8 mouse cellular contexts compared by ENCODE assay signal in genomic region chr4:115827535-115827887, GRCm38 (mm10). TPM values are rescaled to one million over a fixed set of nuclear protein-coding genes. Genes with fewer than 3 reads are reported as not detected.
DNase-seq lines count a peak whose midpoint lies in the region; ATAC-seq and TF ChIP-seq lines count a peak whose summit lies in the region.

No protein-coding gene starts in this region.

- no peak; the same call in 1 of the 2 replicates for TF ChIP-seq POLR2A in heart, adult 2 months (IDR thresholded peaks at IDR 0.05; ENCODE audit: insufficient read depth, low read depth, low read length)

- no peak for DNase-seq in heart, adult 2 months
- DNase-seq in heart, adult 11 months = no peak
- no peak for DNase-seq in retina, embryonic 14.5 days (ENCODE audit: low spot score)
- DNase-seq in layer of hippocampus, postnatal 36 days = no peak
- DNase-seq in layer of hippocampus, adult 9-11 months = no peak

- no peak for TF ChIP-seq EP300 in heart, adult 2 months (IDR thresholded peaks at IDR 0.05; ENCODE audit: insufficient read depth, low read depth, low read length)

- intact Hi-C loops in heart, adult 2 months (cut with DNase I) = loop anchor here (1.0 to 2.0 kb wide), 2 partner anchors 12 to 43 kb away; partner anchors contain the start of genes Atpaf1 and Mknk1

- H3K4me1 ChIP-seq in heart, adult 2 months (ENCODE audit: control insufficient read depth, insufficient read depth, low read length) = peaks cover 16% of the 10 kb centered on the region
- peaks cover 13% of the 10 kb centered on the region for H3K4me1 ChIP-seq in forebrain, embryonic 15.5 days

- ATAC-seq in CD4-positive, CD25-positive, alpha-beta regulatory T cell, adult 4 months = peak; percentile 50
- peak; percentile 18; the same call in 1 of the 2 replicates for ATAC-seq in forebrain, embryonic 15.5 days (replicated peaks)
- peak; percentile 1; the same call in 1 of the 2 replicates for ATAC-seq in megakaryocyte, adult 5-6 weeks (ENCODE audit: poor library complexity, severe bottlenecking)

- H3K36me3 ChIP-seq in heart, adult 2 months (ENCODE audit: control insufficient read depth, insufficient read depth, low read length) = no peaks in the 10 kb centered on the region
- no peaks in the 10 kb centered on the region for H3K36me3 ChIP-seq in forebrain, embryonic 15.5 days

- no peak for TF ChIP-seq CTCF in heart, adult 2 months (IDR thresholded peaks at IDR 0.05)

- no peaks in the 10 kb centered on the region for H3K27me3 ChIP-seq in heart, adult 2 months (ENCODE audit: control insufficient read depth, insufficient read depth, low read length)
- H3K27me3 ChIP-seq in forebrain, embryonic 15.5 days = no peaks in the 10 kb centered on the region

- peak overlapping the region; percentile 86 for H3K27ac ChIP-seq in heart, adult 2 months
- peak overlapping the region; percentile 38; the same call in 1 of the 2 replicates for H3K27ac ChIP-seq in forebrain, embryonic 15.5 days (replicated peaks)

- H3K79me2 ChIP-seq in heart, adult 2 months (replicated peaks; ENCODE audit: control insufficient read depth, insufficient read depth, low read length) = no peaks in the 10 kb centered on the region

- peak overlapping the region; percentile 23; the same call in 1 of the 2 replicates for H3K9ac ChIP-seq in heart, adult 2 months (ENCODE audit: low read depth, low read length)
- peak overlapping the region; percentile 63 for H3K9ac ChIP-seq in forebrain, embryonic 15.5 days (replicated peaks)

- peak overlapping the region; percentile 92 for H3K4me3 ChIP-seq in heart, adult 2 months
- H3K4me3 ChIP-seq in forebrain, embryonic 15.5 days = peak overlapping the region; percentile 68

- 8% methylated on average over 4 of the region's 4 CpGs for WGBS in heart, adult 2 months
- 3% methylated on average over 4 of the region's 4 CpGs for WGBS in forebrain, embryonic 15.5 days

- H3K4me2 ChIP-seq in forebrain, embryonic 15.5 days (replicated peaks) = peak overlapping the region; percentile 90

- H3K9me3 ChIP-seq in forebrain, embryonic 15.5 days = no peaks in the 10 kb centered on the region

RNA-seq across cellular contexts. Expression of gene Mob3c, which starts 0.4 kb away (rescaled TPM):
- 1 to 10 TPM; 3.2 to 4.3 TPM for total RNA-seq in heart, adult 2 months (2021)
- polyA plus RNA-seq in heart, adult 2 months (2012; rRNA removed) = 7.4 and 9.3 TPM in 2 replicates
- polyA plus RNA-seq in CD4-positive, CD25-positive, alpha-beta regulatory T cell, adult 4 months (2017; shearing (Covaris generic)) = 10 to 100 TPM; 13.5 to 15.8 TPM
- polyA plus RNA-seq in forebrain, embryonic 15.5 days (2015; fragmentation: Nextera tagmentation; extraction: Ambion mirVana) = 5.2 and 5.9 TPM in 2 replicates
- 6.2 and 8.3 TPM in 2 replicates for total RNA-seq in megakaryocyte, adult 5-6 weeks (2015)
- 9.6 and 10.2 TPM in 2 replicates for total RNA-seq in megakaryocyte, adult 5-6 weeks (2017)
- 1 to 10 TPM; 4.6 to 5.1 TPM for total RNA-seq in layer of hippocampus, postnatal 36 days (2021)

RNA-seq across cellular contexts. Expression of gene Mknk1, which starts 11.5 kb away (rescaled TPM):
- 10 to 100 TPM; 18.3 to 20.6 TPM for total RNA-seq in heart, adult 2 months (2021)
- polyA plus RNA-seq in heart, adult 2 months (2012; rRNA removed) = 32.1 and 42.1 TPM in 2 replicates
- 10 to 100 TPM; 43.4 to 47.5 TPM for polyA plus RNA-seq in CD4-positive, CD25-positive, alpha-beta regulatory T cell, adult 4 months (2017; shearing (Covaris generic))
- 22.1 and 24.8 TPM in 2 replicates for polyA plus RNA-seq in forebrain, embryonic 15.5 days (2015; fragmentation: Nextera tagmentation; extraction: Ambion mirVana)
- total RNA-seq in megakaryocyte, adult 5-6 weeks (2015) = 45.8 and 48.6 TPM in 2 replicates
- 103 and 116 TPM in 2 replicates for total RNA-seq in megakaryocyte, adult 5-6 weeks (2017)
- total RNA-seq in layer of hippocampus, postnatal 36 days (2021) = 10 to 100 TPM; 43.0 to 45.1 TPM

RNA-seq across cellular contexts. Expression of gene Atpaf1, which starts 42.9 kb away (rescaled TPM):
- total RNA-seq in heart, adult 2 months (2021) = 10 to 100 TPM; 83.1 to 98.1 TPM
- 58.4 and 80.4 TPM in 2 replicates for polyA plus RNA-seq in heart, adult 2 months (2012; rRNA removed)
- 10 to 100 TPM; 16.6 to 19.2 TPM for polyA plus RNA-seq in CD4-positive, CD25-positive, alpha-beta regulatory T cell, adult 4 months (2017; shearing (Covaris generic))
- polyA plus RNA-seq in forebrain, embryonic 15.5 days (2015; fragmentation: Nextera tagmentation; extraction: Ambion mirVana) = 34.6 and 37.5 TPM in 2 replicates
- total RNA-seq in megakaryocyte, adult 5-6 weeks (2015) = 14.4 and 21.8 TPM in 2 replicates
- 5.8 and 7.5 TPM in 2 replicates for total RNA-seq in megakaryocyte, adult 5-6 weeks (2017)
- 10 to 100 TPM; 49.6 to 60.5 TPM for total RNA-seq in layer of hippocampus, postnatal 36 days (2021)

RNA-seq across cellular contexts. Expression of gene Tex38, which starts 46.7 kb away (rescaled TPM):
- total RNA-seq in heart, adult 2 months (2021) = under 1 TPM; 0.39 to 0.94 TPM
- 0.47 and 1.2 TPM in 2 replicates for polyA plus RNA-seq in heart, adult 2 months (2012; rRNA removed)
- polyA plus RNA-seq in CD4-positive, CD25-positive, alpha-beta regulatory T cell, adult 4 months (2017; shearing (Covaris generic)) = 1 to 10 TPM in 1 of 2 experiments, under 1 TPM in 1; 0.42 to 2.6 TPM
- 0.59 TPM in 1 of 2 replicates, not detected in the other for polyA plus RNA-seq in forebrain, embryonic 15.5 days (2015; fragmentation: Nextera tagmentation; extraction: Ambion mirVana)
- not detected in 2 replicates for total RNA-seq in megakaryocyte, adult 5-6 weeks (2015)
- total RNA-seq in megakaryocyte, adult 5-6 weeks (2017) = not detected in 2 replicates
- not detected for total RNA-seq in layer of hippocampus, postnatal 36 days (2021)

RNA-seq across cellular contexts. Expression of gene Kncn, which starts 56.7 kb away (rescaled TPM):
- not detected for total RNA-seq in heart, adult 2 months (2021)
- 0.18 TPM in 1 of 2 replicates, not detected in the other for polyA plus RNA-seq in heart, adult 2 months (2012; rRNA removed)
- not detected for polyA plus RNA-seq in CD4-positive, CD25-positive, alpha-beta regulatory T cell, adult 4 months (2017; shearing (Covaris generic))
- not detected in 2 replicates for polyA plus RNA-seq in forebrain, embryonic 15.5 days (2015; fragmentation: Nextera tagmentation; extraction: Ambion mirVana)
- not detected in 2 replicates for total RNA-seq in megakaryocyte, adult 5-6 weeks (2015)
- not detected in 2 replicates for total RNA-seq in megakaryocyte, adult 5-6 weeks (2017)
- total RNA-seq in layer of hippocampus, postnatal 36 days (2021) = under 1 TPM in 1 of 2 experiments, not detected in 1; 0.35 TPM
